ENCODE assay signal across 22 mouse cellular contexts in the genomic region with DNA sequence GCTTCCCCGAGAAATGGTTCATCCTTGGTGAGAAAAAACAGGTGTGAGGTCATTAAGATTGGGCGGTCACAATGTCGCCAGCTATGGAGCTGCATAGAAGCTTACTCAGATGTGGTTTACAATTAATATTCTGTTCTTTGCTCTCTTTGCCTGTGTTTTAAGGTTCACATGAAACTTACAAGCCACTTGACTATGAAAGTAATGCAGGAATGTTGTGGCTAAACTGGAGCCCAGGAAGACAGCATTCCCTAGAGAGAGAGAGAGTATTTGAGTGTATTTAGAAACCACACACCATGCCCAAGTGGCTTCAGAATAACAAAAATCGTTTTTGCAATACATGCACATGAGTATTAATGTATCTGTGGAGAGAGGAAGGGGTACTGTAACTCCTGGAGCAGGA.
DNase-seq lines count a peak whose midpoint lies in the region; ATAC-seq and TF ChIP-seq lines count a peak whose summit lies in the region.
"Had no signal": no experiment of that assay in that cellular context is flagged by ENCODE, and none has a peak within 500 bp of the region (broad histone marks: within the 10 kb centered on the region; RNA-seq: fewer than 3 reads in every experiment).

No protein-coding gene starts in this region.

- no peaks in the 10 kb centered on the region for H3K36me3 ChIP-seq in forebrain, embryonic 15.5 days
- no peaks in the 10 kb centered on the region for H3K36me3 ChIP-seq in forebrain, embryonic 12.5 days (replicated peaks)
- H3K36me3 ChIP-seq in hindbrain, postnatal 0 days (ENCODE audit: insufficient read depth, low read length) = no peaks in the 10 kb centered on the region
- H3K36me3 ChIP-seq in hindbrain, embryonic 11.5 days (ENCODE audit: control insufficient read depth, insufficient read depth, low read length) = no peaks in the 10 kb centered on the region
- no peaks in the 10 kb centered on the region for H3K36me3 ChIP-seq in neural tube, embryonic 13.5 days
- H3K36me3 ChIP-seq in neural tube, embryonic 15.5 days = no peaks in the 10 kb centered on the region
- H3K36me3 ChIP-seq: embryonic facial prominence, embryonic 15.5 days; heart, embryonic 15.5 days had no signal

- H3K27me3 ChIP-seq in forebrain, embryonic 15.5 days = no peaks in the 10 kb centered on the region
- no peaks in the 10 kb centered on the region for H3K27me3 ChIP-seq in forebrain, embryonic 12.5 days
- no peaks in the 10 kb centered on the region for H3K27me3 ChIP-seq in hindbrain, postnatal 0 days (ENCODE audit: insufficient read depth, low read length)
- H3K27me3 ChIP-seq in hindbrain, embryonic 11.5 days (ENCODE audit: control insufficient read depth, insufficient read depth, low read length) = no peaks in the 10 kb centered on the region
- no peaks in the 10 kb centered on the region for H3K27me3 ChIP-seq in neural tube, embryonic 13.5 days
- no peaks in the 10 kb centered on the region for H3K27me3 ChIP-seq in neural tube, embryonic 15.5 days (replicated peaks)
- H3K27me3 ChIP-seq: CH12.LX; embryonic facial prominence, embryonic 15.5 days; heart, embryonic 15.5 days had no signal

- no peak for TF ChIP-seq CTCF in hindbrain, postnatal 0 days (IDR thresholded peaks at IDR 0.05; ENCODE audit: low read depth)

- ATAC-seq in forebrain, embryonic 15.5 days (replicated peaks) = no peak
- no peak for ATAC-seq in forebrain, embryonic 12.5 days (ENCODE audit: low FRiP score)
- ATAC-seq in hindbrain, postnatal 0 days = no peak
- no peak for ATAC-seq in hindbrain, embryonic 11.5 days (ENCODE audit: low FRiP score)
- no peak for ATAC-seq in neural tube, embryonic 13.5 days (ENCODE audit: low read depth)
- no peak for ATAC-seq in neural tube, embryonic 15.5 days (ENCODE audit: low FRiP score)
- ATAC-seq: intestine, embryonic 16.5 days had no signal

- H3K4me1 ChIP-seq in forebrain, embryonic 15.5 days = peaks cover 28% of the 10 kb centered on the region
- H3K4me1 ChIP-seq in forebrain, embryonic 12.5 days = 0 out of 2 replicates have a peak, but pooled peaks cover 3% of the 10 kb centered on the region
- H3K4me1 ChIP-seq in hindbrain, postnatal 0 days (ENCODE audit: insufficient read depth, low read length) = no peaks in the 10 kb centered on the region
- H3K4me1 ChIP-seq in hindbrain, embryonic 11.5 days (replicated peaks; ENCODE audit: control insufficient read depth, insufficient read depth, low read length) = no peaks in the 10 kb centered on the region
- peaks cover 18% of the 10 kb centered on the region for H3K4me1 ChIP-seq in neural tube, embryonic 13.5 days (replicated peaks)
- H3K4me1 ChIP-seq in neural tube, embryonic 15.5 days = peaks cover 28% of the 10 kb centered on the region
- H3K4me1 ChIP-seq: embryonic facial prominence, embryonic 15.5 days; heart, embryonic 15.5 days had no signal

- no peak overlapping the region for H3K9ac ChIP-seq in forebrain, embryonic 15.5 days (replicated peaks)
- H3K9ac ChIP-seq in forebrain, embryonic 12.5 days = no peak overlapping the region
- no peak overlapping the region for H3K9ac ChIP-seq in hindbrain, postnatal 0 days (replicated peaks; ENCODE audit: low read length)
- no peak overlapping the region for H3K9ac ChIP-seq in hindbrain, embryonic 11.5 days (ENCODE audit: low read depth, low read length)
- no peak overlapping the region for H3K9ac ChIP-seq in neural tube, embryonic 13.5 days
- no peak overlapping the region for H3K9ac ChIP-seq in neural tube, embryonic 15.5 days (replicated peaks)
- H3K9ac ChIP-seq: embryonic facial prominence, embryonic 15.5 days; heart, embryonic 15.5 days had no signal

- no peak overlapping the region for H3K4me2 ChIP-seq in forebrain, embryonic 15.5 days (replicated peaks)
- H3K4me2 ChIP-seq in forebrain, embryonic 12.5 days = no peak overlapping the region
- H3K4me2 ChIP-seq in hindbrain, postnatal 0 days (ENCODE audit: low read depth, low read length) = no peak overlapping the region
- no peak overlapping the region for H3K4me2 ChIP-seq in hindbrain, embryonic 11.5 days (replicated peaks; ENCODE audit: low read depth, low read length)
- no peak overlapping the region for H3K4me2 ChIP-seq in neural tube, embryonic 13.5 days
- H3K4me2 ChIP-seq in neural tube, embryonic 15.5 days = no peak overlapping the region
- H3K4me2 ChIP-seq: embryonic facial prominence, embryonic 15.5 days; heart, embryonic 11.5 days; heart, embryonic 15.5 days had no signal

- no peak overlapping the region for H3K4me3 ChIP-seq in forebrain, embryonic 15.5 days
- no peak overlapping the region for H3K4me3 ChIP-seq in forebrain, embryonic 12.5 days (replicated peaks)
- no peak overlapping the region for H3K4me3 ChIP-seq in hindbrain, postnatal 0 days (ENCODE audit: low read length)
- no peak overlapping the region for H3K4me3 ChIP-seq in hindbrain, embryonic 11.5 days (ENCODE audit: low read depth, low read length)
- H3K4me3 ChIP-seq in neural tube, embryonic 13.5 days = no peak overlapping the region
- no peak overlapping the region for H3K4me3 ChIP-seq in neural tube, embryonic 15.5 days (replicated peaks)
- H3K4me3 ChIP-seq: embryonic facial prominence, embryonic 15.5 days; erythroblast, embryonic 14.5 days; heart, adult 2 months; heart, embryonic 15.5 days had no signal

- WGBS in forebrain, embryonic 15.5 days = 84% methylated on average over 4 of the region's 4 CpGs
- 88% methylated on average over 4 of the region's 4 CpGs for WGBS in forebrain, embryonic 12.5 days
- WGBS in hindbrain, postnatal 0 days = 78% methylated on average over 4 of the region's 4 CpGs
- WGBS in hindbrain, embryonic 11.5 days = 81% methylated on average over 4 of the region's 4 CpGs
- WGBS in neural tube, embryonic 13.5 days = 73% methylated on average over 4 of the region's 4 CpGs
- WGBS in neural tube, embryonic 15.5 days = 66% methylated on average over 4 of the region's 4 CpGs

- H3K9me3 ChIP-seq in forebrain, embryonic 15.5 days = no peaks in the 10 kb centered on the region
- H3K9me3 ChIP-seq in forebrain, embryonic 12.5 days = no peaks in the 10 kb centered on the region
- no peaks in the 10 kb centered on the region for H3K9me3 ChIP-seq in hindbrain, postnatal 0 days (ENCODE audit: low read length)
- H3K9me3 ChIP-seq in hindbrain, embryonic 11.5 days (ENCODE audit: control insufficient read depth, low read length) = no peaks in the 10 kb centered on the region
- no peaks in the 10 kb centered on the region for H3K9me3 ChIP-seq in neural tube, embryonic 13.5 days
- H3K9me3 ChIP-seq in neural tube, embryonic 15.5 days (replicated peaks) = no peaks in the 10 kb centered on the region
- H3K9me3 ChIP-seq: embryonic facial prominence, embryonic 15.5 days; heart, embryonic 15.5 days had no signal

- peak overlapping the region; percentile 80 for H3K27ac ChIP-seq in forebrain, embryonic 15.5 days (replicated peaks)
- H3K27ac ChIP-seq in forebrain, embryonic 12.5 days = no peak overlapping the region
- H3K27ac ChIP-seq in hindbrain, postnatal 0 days = 0 out of 2 replicates have a peak overlapping the region, but pooled peaks have one; percentile 34
- H3K27ac ChIP-seq in hindbrain, embryonic 11.5 days (ENCODE audit: low read depth, low read length) = no peak overlapping the region
- H3K27ac ChIP-seq in neural tube, embryonic 13.5 days (replicated peaks) = peak overlapping the region; percentile 71
- H3K27ac ChIP-seq in neural tube, embryonic 15.5 days (replicated peaks) = peak overlapping the region; percentile 57
- H3K27ac ChIP-seq: embryonic facial prominence, embryonic 15.5 days; heart, adult 2 months; heart, embryonic 15.5 days had no signal

- intact Hi-C loops in gastrocnemius, postnatal 14 days (cut with DNase I; ENCODE audit: low total_unique reads) = no loop called here

- DNase-seq in hindbrain, postnatal 0 days (ENCODE audit: low spot score) = no peak
- DNase-seq in hindbrain, embryonic 11.5 days (ENCODE audit: low spot score) = no peak
- no peak for DNase-seq in neural tube, embryonic 10.5 days (ENCODE audit: extremely low spot score, low spot score)
- DNase-seq in gastrocnemius, postnatal 14 days = no peak
- DNase-seq: adrenal gland, postnatal 10 days; cerebellum, adult 11 months; cerebellum, adult 8-10 months; cerebellum, postnatal 14 days; embryo, embryonic 11 days; gastrocnemius, postnatal 10 days; heart, adult 2 months; heart, postnatal 14 days had no signal

Comparison
In these comparisons a context has a peak if more than half of its experiments do, and no peak if none do; other contexts are left out.
1. H3K27ac ChIP-seq: peak in forebrain, embryonic 15.5 days (single experiment), hindbrain, postnatal 0 days (single experiment), neural tube, embryonic 13.5 days (single experiment) and neural tube, embryonic 15.5 days (single experiment); none in forebrain, embryonic 12.5 days (single experiment) and hindbrain, embryonic 11.5 days (single experiment).